Mouse (Mus musculus): ENCODE measurements around the gene Mob3c.

Mob3c gene

DNA sequence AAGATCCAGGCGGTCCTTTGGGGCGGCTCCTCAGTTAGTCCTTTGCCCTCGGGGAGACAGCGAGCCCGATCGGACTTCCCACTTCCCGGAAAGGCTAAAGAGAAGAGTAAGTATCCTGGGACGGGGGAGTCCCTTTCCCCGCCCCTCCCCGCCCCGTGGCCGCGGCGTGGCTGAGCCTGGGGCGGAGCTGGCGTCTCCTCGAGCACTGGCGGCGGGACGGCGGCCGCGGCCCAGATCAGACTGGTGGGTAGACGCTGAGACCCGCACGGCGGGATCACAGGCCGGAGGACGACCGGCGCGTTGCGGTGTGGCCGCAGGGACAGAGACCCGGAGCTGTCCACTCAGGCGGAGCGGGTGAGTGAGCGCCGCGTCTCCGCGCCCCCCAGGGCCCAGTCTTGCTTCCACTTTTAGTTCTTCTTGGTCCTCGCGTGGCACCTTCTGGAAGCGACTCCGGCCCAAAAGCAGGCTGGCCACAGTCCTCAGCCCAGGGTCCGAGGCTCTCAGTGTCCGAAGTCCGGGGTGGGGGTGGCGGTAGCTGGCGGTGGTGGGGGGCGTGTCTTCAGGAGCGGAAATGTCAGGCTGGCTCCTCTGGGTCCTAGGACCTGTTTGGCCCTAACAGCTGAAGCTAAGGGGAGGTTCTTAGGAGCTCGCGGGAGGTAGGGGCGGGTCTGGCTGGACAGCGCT is at the start of gene Mob3c:
Gene Mob3c, plus strand, starts transcription at position 205 of the 684 bp plus-strand sequence.
- DNase-seq (ENCODE audit: low read depth, low spot score) = peak; percentile 62

DNA sequence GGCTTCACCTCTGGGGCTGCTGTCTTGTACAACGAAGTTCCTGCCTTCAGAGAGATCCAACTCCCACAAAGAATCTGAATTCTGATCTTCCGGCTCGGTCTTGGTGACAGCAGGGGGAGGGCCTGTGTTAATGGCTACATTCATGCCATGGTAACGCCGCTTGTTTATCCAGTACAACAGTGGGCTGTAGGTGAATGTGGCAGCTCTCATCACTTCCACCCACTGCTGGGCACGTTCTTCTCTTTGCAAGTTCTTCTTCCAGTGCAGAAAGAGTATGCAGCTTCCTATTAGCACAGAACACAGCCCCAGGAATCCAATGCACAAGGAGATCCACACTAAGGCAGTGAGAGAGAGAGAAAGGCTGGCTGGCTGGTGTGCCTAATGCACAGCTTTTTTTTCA is 47.6 kb upstream of the Mob3c start:
- no peak for DNase-seq (ENCODE audit: low read depth, low spot score)

DNA sequence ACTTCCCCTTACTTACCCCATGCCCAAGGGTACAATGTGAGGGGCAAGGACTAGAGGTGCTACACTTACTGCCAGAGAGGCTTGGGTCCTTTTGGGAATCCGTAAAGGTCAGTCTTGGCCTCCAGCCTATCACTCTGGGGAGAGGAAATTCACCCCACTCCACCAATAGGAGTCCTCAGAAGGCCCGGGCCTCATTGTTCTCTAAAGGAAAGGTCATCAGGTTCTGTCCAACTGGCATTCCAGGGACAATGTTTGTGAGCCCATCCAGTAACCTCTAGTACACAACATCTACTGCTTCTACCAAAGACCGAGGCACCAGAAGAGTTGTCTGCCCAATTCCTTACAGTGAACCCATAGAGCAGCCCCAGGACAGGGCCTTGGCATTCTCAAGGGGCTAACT is 47.0 kb upstream of the Mob3c start, which contains the start of gene Tex38:
Gene Tex38, minus strand, starts transcription at position 101 of the 400 bp plus-strand sequence.
- no peak for DNase-seq (ENCODE audit: low read depth, low spot score)

DNA sequence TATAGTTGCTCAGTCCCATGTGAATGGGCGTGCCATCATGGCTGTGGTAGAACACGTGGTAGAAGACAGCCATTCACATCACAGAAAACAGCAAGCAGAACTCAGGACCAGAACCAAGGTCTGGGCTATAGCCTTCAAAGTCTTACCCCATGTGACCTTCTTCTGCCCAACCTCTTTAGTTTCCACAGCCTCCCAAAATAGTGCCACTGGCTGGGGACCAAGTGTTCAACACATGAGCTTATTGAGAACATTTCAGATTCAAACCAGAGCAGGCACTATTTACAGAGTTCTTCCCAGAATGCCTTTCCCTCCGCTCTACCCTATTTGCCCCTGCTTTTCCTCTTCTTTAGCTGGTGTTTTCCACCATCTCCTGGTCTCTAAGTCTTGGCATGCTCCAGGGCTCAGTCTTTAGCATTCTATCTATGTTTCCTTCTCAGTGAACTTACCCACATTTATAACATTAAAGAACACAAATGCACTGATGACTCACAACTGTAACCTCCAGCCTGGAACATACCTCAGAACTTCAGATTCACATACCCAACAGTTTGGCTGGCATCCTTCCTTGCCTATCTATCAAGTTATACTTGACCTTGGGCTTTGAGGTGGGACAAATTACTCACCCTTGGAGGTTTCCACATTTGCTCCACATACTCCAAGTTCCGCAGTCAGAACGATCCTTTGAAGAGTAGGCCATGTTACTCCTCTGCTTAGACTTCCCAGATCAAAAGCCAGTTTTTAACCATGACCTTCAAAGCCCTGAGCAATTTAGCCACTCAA is 45.7 kb upstream of the Mob3c start:
- DNase-seq (ENCODE audit: low read depth, low spot score) = no peak

DNA sequence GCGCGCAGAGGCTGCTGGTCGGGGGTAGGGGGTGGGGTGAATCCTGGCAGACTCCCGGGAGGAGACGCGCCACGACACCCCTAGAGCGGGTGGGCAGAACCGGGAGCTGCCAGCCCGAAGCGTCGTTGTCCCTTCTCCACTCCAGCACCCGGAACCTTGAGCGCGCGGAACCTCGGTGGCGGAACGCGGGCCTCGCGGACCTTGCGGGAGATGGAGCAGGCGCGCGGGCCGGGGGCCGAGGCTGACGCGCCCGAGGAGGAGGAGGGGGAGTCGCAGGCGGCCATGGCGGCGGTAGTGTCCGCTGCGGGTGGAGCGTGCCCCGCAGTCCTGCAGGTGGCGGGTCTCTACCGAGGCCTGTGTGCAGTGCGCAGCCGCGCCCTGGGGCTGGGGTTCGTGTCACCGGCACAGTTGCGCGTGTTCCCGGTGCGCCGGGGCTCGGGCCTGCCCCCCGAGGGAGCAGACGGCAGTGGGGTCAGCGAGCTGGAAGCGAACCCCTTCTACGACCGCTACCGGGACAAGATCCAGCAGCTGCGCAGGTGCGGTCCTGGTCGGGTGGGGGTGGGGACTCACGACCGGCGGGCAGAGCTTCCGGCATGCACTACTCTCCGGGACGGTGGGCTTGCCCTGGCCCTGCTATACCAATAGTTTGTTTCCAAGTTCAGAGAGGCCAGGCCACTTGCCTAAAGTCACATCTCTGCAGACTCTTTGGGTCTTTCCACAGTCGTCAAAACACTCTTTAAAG is 43.0 kb upstream of the Mob3c start, which contains the start of gene Atpaf1:
Gene Atpaf1, plus strand, starts transcription at position 44 of the 742 bp plus-strand sequence.
- DNase-seq (ENCODE audit: low read depth, low spot score) = peak; percentile 39

DNA sequence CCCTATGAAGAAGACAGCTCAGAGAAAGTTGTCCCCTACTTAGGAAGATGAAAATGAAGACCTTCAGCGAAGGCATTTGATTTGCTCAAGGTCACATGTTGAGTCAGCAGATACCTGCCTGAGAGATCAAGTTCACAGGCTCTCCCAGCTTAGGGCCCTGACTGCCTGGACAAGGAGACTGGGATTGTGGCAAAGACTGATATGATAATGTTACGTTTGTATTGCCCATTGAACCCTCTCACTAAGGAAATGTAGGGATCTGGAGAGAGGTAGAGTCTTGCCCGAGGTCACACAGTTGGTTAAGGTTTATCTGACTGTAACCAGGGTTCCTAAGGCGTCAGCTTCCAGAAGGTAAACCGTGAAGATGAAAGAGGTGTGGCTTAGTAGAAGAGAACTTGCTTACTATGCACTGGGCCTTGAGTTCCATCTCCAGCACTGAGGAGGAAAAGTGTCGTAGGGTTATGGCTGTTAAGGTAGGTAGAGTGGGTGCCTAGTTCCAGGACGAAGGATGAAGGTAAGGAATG is 42.3 kb upstream of the Mob3c start:
- no peak for DNase-seq (ENCODE audit: low read depth, low spot score)

DNA sequence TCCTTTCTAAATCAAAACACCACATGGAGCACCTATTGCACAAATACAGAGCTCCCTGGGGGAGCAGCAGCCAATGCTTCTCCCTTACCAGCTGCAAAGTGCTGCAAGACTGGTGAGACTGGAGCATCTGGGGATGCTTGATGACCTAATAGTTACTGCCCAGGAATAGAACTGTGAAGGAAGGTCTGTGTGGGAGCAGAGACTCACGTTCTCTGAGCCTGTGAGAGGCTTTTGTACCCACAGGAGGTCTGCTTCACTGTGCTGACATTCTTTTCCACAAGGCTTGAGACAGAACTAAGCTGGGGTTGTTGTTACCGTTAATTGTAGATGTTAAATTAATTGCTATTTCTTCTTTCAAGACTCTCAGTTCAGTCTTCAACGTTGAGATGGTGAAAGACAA is 37.0 kb upstream of the Mob3c start:
- no peak for DNase-seq (ENCODE audit: low read depth, low spot score)

DNA sequence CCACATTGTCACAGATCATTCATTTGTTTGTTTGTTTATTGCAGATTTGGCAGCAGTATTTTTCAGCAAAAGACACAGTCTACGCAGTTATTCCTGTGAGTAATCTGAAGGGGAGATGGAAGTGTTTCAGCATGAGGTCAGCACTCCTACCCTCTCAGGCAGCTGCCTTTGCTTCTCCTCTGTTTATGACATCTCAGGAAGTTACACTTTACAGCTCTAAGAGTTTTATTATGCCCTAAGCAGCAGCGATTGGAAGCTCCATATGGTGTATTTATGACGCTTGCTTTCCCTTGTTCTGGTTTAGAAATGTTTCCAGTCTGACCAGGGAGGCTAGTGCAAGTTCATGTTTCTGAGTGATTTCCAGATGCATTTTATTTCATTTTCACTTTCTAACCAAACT is 32.5 kb upstream of the Mob3c start:
- no peak for DNase-seq (ENCODE audit: low read depth, low spot score)

DNA sequence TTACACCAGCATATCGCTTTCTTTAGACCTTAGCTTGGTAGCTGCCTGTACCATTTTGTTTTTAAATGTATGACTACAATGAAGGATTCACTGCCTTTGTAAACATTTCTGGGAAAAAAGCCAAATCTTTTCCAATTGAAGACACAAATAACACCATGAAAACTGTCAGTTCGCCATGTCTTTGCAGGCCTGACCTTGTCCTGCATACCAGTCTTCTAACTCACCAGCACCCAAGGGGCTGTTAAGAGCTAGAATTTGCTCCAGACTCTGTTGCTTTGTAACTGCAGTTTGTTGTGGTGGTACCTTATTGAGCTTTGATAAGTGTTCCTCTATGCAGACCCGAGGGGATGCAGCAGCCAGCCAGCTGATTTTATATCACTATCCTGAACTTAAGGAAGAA is 27.9 kb upstream of the Mob3c start:
- DNase-seq (ENCODE audit: low read depth, low spot score) = no peak

DNA sequence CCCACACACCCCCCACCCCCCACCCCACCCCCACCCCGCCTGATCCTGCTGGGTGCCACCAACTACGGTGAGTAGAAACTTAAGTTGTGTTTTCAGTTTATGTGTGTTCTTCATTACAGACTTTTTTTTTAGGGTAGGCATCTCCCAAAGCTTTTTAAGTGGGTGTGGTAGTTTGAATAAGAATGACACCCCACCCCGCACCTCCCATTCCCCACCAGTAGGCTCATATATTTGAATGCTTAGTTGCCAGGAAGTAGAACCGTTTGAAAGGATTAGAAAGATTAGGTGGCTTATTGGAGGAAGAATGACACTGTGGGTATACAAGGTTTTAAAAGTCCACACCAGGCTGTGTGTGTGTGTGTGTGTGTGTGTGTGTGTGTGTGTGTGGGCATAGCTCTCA is 15.6 kb upstream of the Mob3c start:
- no peak for DNase-seq (ENCODE audit: low read depth, low spot score)

DNA sequence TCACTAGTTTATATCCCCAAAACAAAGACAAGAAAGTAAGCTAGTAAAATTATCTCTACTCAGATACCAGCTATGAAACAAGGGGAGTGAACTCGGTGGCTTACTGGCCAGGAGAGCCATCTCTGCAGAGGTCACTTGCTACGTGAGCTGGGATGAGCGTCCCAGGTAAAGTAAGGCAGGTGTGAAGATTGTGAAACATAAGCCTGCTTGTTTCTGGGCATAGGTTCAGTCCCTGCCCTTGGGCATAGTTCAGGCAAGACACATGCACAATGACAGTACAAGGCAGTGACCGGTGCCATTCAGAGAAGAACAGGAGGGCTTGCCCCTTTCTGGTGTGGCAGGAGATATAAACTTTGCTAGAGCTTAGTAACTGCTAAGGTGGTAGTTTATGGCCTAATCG is 12.3 kb upstream of the Mob3c start:
- no peak for DNase-seq (ENCODE audit: low read depth, low spot score)

DNA sequence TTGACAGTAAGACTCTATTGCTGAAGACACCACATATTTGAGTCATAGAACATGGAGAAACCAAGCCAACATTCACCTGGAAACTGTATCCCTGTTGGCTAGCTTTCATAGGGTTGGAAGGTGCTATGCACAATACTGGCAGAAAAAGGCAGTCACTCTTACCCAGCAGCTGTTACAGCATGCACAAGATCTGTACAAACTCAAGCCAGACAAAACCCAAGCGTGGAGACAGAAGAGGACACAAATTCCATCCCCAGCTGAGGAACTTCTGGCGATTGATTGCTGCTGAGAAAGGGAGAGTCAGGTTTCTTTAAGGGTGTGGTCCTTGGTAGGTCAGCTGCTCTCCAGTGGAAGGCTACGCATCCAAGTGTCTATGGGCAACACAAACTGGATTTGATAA is 7.7 kb upstream of the Mob3c start:
- no peak for DNase-seq (ENCODE audit: low read depth, low spot score)

DNA sequence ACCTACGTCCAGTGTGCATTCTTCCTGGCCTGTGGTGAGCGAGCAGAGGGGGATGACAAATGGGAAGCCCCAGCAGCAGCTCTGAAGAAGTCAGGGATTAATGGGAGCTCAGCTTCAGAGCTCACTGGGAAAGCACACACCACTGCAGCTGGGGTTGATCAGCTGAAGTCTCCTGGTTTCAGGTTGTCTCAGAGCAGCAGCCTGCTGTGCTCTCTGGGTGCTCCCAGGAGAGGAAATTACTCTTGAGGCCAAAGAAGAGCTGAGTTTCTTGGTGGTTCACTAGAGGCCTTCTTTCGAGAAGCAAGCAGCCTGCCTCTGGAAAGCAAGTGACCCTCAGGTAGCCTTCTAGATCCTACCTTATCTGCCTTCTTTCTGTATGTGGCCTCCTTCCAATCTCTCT is 6.9 kb upstream of the Mob3c start:
- DNase-seq (ENCODE audit: low read depth, low spot score) = no peak

DNA sequence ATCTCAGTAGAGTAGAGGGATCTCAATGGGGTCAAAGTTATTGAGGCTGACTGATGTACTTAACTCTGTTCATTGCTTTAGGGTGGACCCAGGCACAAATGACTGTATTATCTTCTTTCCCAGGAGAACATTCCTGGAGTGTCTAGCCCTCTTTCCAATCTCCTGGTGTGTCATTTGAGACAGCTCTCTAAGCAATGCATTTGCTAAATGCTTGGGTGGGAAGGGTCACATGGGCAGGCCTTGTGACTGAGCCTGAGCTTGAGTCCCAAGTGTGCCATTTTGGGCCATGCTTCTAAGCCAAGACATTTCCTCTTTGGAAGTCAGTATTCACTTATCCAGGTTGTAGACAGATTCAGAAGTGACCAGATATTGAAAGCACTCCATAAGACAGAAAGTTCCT is 6.5 kb upstream of the Mob3c start:
- DNase-seq (ENCODE audit: low read depth, low spot score) = no peak

DNA sequence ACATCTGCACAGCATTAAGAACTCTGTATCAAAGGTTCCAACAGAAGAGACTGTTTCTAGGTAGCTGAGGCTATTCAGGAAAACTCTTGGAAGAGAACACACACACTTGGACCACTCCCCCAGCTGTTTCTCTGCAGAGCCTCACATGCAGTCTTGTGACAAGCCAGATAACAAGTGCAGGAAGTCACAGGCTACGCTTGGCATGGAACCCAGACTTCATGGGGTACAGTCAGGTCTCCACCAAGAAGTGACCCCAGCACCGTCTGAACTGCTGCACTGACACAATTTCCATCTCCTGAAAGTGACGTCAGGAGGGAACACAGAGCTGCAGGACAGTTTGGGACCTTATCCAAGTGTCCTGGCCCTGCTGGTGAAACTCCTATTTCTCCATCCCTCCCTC is 6.0 kb upstream of the Mob3c start:
- no peak for DNase-seq (ENCODE audit: low read depth, low spot score)

DNA sequence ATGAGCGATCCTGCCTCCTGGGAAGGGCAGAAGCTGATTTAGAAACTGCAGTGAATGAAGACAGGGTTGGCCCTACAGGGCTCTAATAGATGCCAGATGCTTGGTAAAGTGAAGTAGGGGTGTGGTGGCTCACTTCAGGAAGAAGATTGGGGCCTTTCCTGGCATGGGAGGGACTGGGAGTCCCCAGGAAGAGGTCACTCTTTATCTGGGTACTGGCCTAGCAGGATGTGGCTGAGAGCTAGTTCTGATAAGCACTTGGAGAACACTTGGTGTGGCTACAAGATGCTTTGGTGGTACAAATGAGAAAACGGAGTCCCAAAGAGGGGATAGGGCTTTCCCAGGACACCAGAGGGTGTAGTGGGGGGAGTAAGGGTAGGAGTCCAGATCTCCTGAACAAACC is 3.7 kb upstream of the Mob3c start:
- DNase-seq (ENCODE audit: low read depth, low spot score) = no peak

DNA sequence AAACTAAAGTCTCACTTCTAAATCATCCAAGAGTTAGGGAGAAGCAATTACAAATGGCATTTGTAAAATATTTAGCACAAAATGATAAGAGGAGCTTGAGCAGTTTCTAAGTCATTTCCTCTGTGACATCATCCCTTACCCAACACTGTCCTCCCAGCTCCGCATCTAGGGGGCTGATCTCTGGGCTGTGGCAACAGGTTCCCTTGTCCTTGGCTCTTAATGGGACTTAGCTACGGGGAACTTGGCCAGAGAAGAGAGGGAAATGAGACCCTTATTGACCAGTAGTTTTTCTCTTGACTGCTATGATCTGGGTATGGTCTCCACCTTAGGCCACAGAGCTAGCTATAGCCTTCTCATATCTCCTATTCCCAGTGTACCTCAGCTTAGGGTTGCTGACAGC is 2.6 kb upstream of the Mob3c start:
- no peak for DNase-seq (ENCODE audit: low read depth, low spot score)

DNA sequence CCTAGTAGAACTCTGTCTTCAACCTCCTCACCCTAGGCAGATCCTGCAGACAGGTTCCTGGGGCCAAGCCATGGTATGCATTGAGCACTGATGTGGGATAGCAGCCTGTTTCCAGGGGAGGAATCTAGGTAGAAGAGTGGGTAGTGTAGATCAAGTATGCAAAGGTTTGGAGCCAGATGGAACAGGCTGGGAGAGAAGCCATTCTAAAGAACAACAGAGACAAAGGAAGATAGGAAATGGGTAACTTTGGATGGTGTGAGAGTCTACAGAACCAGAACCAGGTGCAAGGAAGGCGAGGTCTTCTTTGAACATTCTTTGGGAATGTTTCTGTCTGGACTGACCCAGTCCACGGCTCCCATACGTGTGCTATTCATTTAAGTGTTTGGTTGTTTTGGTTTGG is 826 bp upstream of the Mob3c start:
- DNase-seq (ENCODE audit: low read depth, low spot score) = no peak

DNA sequence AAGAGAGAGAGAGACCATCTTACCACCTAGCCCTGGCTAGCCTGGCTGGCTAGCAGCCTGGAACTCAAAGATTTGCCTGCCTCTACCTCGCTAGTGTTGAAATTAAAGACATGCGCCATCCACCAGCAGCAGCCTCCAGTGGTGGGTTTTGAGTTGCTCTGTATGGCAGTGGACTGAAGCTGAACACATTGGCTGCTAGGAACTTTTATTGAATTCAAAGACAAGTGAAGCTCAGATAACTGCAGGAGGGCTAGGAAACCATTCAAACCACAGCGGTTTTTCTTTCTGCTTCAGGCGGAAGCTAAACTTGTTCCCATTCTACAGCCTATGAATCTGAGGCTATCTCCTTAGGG is 381 bp upstream of the Mob3c start:
- no peak for DNase-seq (ENCODE audit: low read depth, low spot score)

DNA sequence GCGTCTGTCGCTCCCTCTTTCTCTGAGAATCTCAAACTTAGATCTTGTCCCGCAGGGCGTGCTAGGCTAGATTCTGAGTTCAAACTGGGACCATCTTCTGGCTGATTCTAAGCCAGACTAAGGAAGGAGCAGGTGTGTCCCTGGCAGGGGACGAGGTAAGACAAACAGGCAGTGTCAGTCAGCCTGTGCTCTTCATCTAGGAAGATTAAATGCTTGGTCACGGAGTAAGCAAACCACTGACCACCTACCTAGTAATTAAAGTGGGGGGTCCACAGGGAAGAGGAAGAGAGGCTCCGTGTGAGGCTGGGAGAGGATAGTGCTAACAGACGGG is 645 bp downstream of the Mob3c start:
- DNase-seq (ENCODE audit: low read depth, low spot score) = no peak

DNA sequence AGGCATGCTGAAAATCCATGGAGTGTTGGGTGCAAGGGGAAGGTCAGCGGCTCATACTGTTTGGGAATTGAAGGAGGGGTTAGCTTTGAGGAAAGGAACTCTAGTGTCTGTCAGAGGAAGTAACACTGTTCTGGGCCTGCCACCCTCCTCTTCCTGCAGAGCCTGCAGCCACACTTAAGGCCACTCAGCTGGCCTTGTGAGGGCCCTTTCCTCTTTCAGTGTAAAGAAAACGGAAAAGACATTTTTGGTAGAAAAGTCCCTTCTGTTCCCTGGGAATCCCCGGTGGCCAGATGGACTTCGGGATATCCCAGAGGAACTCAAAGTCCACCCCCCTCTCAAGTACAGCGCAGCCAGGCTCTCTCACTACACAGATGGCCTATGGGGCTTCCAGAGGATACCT is 2.6 kb downstream of the Mob3c start:
- no peak for DNase-seq (ENCODE audit: low read depth, low spot score)

DNA sequence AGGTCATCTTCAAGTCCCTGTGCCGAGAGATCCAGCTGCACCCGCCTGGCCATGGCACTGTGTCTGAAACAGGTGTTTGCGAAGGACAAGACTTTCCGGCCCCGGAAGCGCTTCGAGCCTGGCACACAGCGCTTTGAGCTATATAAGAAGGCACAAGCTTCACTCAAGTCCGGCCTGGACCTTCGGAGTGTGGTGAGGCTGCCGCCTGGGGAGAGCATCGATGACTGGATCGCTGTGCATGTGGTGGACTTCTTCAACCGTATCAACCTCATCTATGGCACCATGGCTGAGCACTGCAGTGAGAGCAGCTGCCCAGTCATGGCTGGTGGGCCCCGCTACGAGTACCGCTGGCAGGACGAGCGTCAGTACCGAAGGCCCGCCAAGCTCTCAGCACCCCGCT is 3.3 kb downstream of the Mob3c start:
- DNase-seq (ENCODE audit: low read depth, low spot score) = no peak

DNA sequence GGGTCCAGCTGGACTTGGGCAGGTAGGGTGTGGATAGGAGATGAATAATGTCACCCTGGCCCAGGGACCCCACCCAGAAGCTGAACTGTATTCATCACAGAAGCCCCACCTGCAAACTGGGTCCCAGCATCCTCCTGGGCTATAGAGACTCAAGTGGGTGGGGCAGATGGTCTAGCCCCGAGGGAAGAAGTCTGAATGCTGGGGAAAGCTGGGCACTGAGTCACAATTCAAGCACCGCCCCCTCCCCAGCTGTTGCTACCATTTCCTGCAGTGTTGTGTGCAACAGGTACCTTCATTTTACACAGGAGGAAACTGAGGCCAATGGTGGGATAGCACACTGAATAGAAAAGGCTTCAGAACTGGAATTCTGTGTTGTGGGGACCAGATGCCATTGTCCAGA is 4.1 kb downstream of the Mob3c start:
- DNase-seq (ENCODE audit: low read depth, low spot score) = no peak

All from embryo, embryonic 11.5 days (tissue).